Mouse (Mus musculus): ENCODE results near the gene Tmem87b. TPM values are rescaled to one million over a fixed set of nuclear protein-coding genes. Genes with fewer than 3 reads are reported as not detected.

The Tmem87b gene
- polyA plus RNA-seq, 1 experiment, result 1.1 TPM

- peak overlapping the region; percentile 96 for H3K4me3 ChIP-seq (replicated peaks)
- H3K27me3 ChIP-seq (replicated peaks), result peaks cover 23% of the 10 kb centered on the region
Observed at GRCm38 (mm10) chr2:128816916-128817315, 1.0 kb upstream of the Tmem87b start.

GRCm38 (mm10) chr2:128817387-128817785 lies 532 bp upstream of the Tmem87b start:
- H3K36me3 ChIP-seq (replicated peaks; ENCODE audit: low read length), result peaks cover 7% of the 10 kb centered on the region
- peak overlapping the region; percentile 96 for H3K4me3 ChIP-seq (replicated peaks)
- H3K4me1 ChIP-seq, result peaks cover 44% of the 10 kb centered on the region
- peaks cover 23% of the 10 kb centered on the region for H3K27me3 ChIP-seq (replicated peaks)
- H3K9me3 ChIP-seq, result no peaks in the 10 kb centered on the region
- no peak for TF ChIP-seq FLI1 (IDR thresholded peaks at IDR 0.05; ENCODE audit: low read length)
- TF ChIP-seq GATA1 (IDR thresholded peaks at IDR 0.05; ENCODE audit: borderline replicate concordance, low read length), result no peak

More at GRCm38 (mm10) chr2:128816916-128817315, 1.0 kb upstream of the Tmem87b start:
- Histone ChIP-seq H3K36me3 (replicated peaks; ENCODE audit: low read length) (peaks cover 7% of the 10 kb centered on the region), H3K4me1 (peaks cover 41% of the 10 kb centered on the region), H3K9me3 (no peaks in the 10 kb centered on the region)
- TF ChIP-seq GATA1 (IDR thresholded peaks at IDR 0.05; ENCODE audit: borderline replicate concordance, low read length) (no peak), FLI1 (IDR thresholded peaks at IDR 0.05; ENCODE audit: low read length) (no peak)

- peaks cover 15% of the 10 kb centered on the region for H3K27me3 ChIP-seq (replicated peaks)
- no peak for TF ChIP-seq GATA1 (IDR thresholded peaks at IDR 0.05; ENCODE audit: borderline replicate concordance, low read length)
- TF ChIP-seq FLI1 (IDR thresholded peaks at IDR 0.05; ENCODE audit: low read length), result no peak
- peak overlapping the region; percentile 96 for H3K4me3 ChIP-seq (replicated peaks)
- H3K9me3 ChIP-seq, result no peaks in the 10 kb centered on the region
- H3K36me3 ChIP-seq (replicated peaks; ENCODE audit: low read length), result peaks cover 15% of the 10 kb centered on the region
- peaks cover 53% of the 10 kb centered on the region for H3K4me1 ChIP-seq
Observed at GRCm38 (mm10) chr2:128818956-128819643, 1.2 kb downstream of the Tmem87b start.

GRCm38 (mm10) chr2:128820631-128821030 lies 2.7 kb downstream of the Tmem87b start:
- Histone ChIP-seq H3K9me3 (no peaks in the 10 kb centered on the region), H3K27me3 (replicated peaks) (peaks cover 3% of the 10 kb centered on the region), H3K4me3 (replicated peaks) (peak overlapping the region; percentile 44), H3K4me1 (peaks cover 52% of the 10 kb centered on the region), H3K36me3 (replicated peaks; ENCODE audit: low read length) (peaks cover 30% of the 10 kb centered on the region)
- TF ChIP-seq FLI1 (IDR thresholded peaks at IDR 0.05; ENCODE audit: low read length) (no peak), GATA1 (IDR thresholded peaks at IDR 0.05; ENCODE audit: borderline replicate concordance, low read length) (no peak)

- Histone ChIP-seq H3K4me1 (peaks cover 47% of the 10 kb centered on the region), H3K27me3 (replicated peaks) (no peaks in the 10 kb centered on the region), H3K9me3 (no peaks in the 10 kb centered on the region), H3K4me3 (replicated peaks) (no peak overlapping the region), H3K36me3 (replicated peaks; ENCODE audit: low read length) (peaks cover 61% of the 10 kb centered on the region)
- TF ChIP-seq FLI1 (IDR thresholded peaks at IDR 0.05; ENCODE audit: low read length) (no peak), GATA1 (IDR thresholded peaks at IDR 0.05; ENCODE audit: borderline replicate concordance, low read length) (no peak)
Observed at GRCm38 (mm10) chr2:128823893-128824292, 6.0 kb downstream of the Tmem87b start.

DNA sequence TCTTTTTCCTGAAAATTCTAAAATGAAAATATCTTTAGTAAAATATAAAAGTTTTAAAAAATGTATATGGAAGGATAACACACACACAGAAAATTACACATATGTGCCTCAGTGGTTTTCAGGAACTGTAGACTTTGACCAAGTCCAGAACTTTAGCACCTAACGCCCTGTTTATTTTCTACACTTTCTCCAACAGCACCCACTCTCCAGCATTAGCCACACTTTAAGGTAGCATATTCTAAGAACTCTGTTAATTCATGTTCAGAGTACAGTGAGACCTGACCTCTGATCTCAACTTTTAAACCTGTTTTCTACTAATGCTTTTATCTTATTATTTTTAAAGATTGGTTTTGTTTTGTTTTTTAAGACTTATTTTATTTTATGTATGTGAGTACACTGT lies 9.9 kb downstream of the Tmem87b start:
- peaks cover 25% of the 10 kb centered on the region for H3K4me1 ChIP-seq
- TF ChIP-seq FLI1 (IDR thresholded peaks at IDR 0.05; ENCODE audit: low read length) (no peak), GATA1 (IDR thresholded peaks at IDR 0.05; ENCODE audit: borderline replicate concordance, low read length) (no peak)
- H3K36me3 ChIP-seq (replicated peaks; ENCODE audit: low read length), result peaks cover 91% of the 10 kb centered on the region
- H3K4me3 ChIP-seq (replicated peaks), result no peak overlapping the region
- no peaks in the 10 kb centered on the region for H3K9me3 ChIP-seq
- H3K27me3 ChIP-seq (replicated peaks), result no peaks in the 10 kb centered on the region

DNA sequence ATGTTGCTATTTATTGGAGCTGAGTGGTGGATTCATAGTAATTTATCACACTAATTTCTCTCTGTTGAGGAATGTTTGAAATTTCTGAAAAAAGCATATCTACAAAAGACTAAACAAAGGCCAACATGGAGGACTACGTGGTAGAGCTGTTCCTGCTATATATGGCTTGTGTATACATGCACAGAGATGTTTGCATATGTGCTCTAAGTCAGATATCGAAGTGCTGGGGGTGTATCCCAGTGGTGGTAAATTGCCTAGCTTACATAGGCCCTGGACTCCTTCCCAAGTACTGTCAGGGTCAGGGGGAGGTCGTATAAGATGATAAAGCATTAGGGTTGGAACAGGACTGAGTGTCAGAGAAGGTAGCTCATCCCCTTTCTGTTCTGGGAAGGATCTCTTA lies 14.7 kb downstream of the Tmem87b start:
- H3K9me3 ChIP-seq, result no peaks in the 10 kb centered on the region
- no peaks in the 10 kb centered on the region for H3K27me3 ChIP-seq (replicated peaks)
- peaks cover 44% of the 10 kb centered on the region for H3K4me1 ChIP-seq
- H3K4me3 ChIP-seq (replicated peaks), result no peak overlapping the region
- TF ChIP-seq FLI1 (IDR thresholded peaks at IDR 0.05; ENCODE audit: low read length) (no peak), GATA1 (IDR thresholded peaks at IDR 0.05; ENCODE audit: borderline replicate concordance, low read length) (no peak)
- H3K36me3 ChIP-seq (replicated peaks; ENCODE audit: low read length), result peaks cover 96% of the 10 kb centered on the region

GRCm38 (mm10) chr2:128833035-128833434 lies 15.1 kb downstream of the Tmem87b start:
- H3K36me3 ChIP-seq (replicated peaks; ENCODE audit: low read length), result peaks cover 96% of the 10 kb centered on the region
- no peak for TF ChIP-seq GATA1 (IDR thresholded peaks at IDR 0.05; ENCODE audit: borderline replicate concordance, low read length)
- TF ChIP-seq FLI1 (IDR thresholded peaks at IDR 0.05; ENCODE audit: low read length), result no peak

GRCm38 (mm10) chr2:128833435-128833834 lies 15.5 kb downstream of the Tmem87b start:
- TF ChIP-seq FLI1 (IDR thresholded peaks at IDR 0.05; ENCODE audit: low read length) (no peak), GATA1 (IDR thresholded peaks at IDR 0.05; ENCODE audit: borderline replicate concordance, low read length) (no peak)
- H3K27me3 ChIP-seq (replicated peaks), result no peaks in the 10 kb centered on the region
- H3K9me3 ChIP-seq, result no peaks in the 10 kb centered on the region
- H3K4me1 ChIP-seq, result peaks cover 50% of the 10 kb centered on the region
- H3K36me3 ChIP-seq (replicated peaks; ENCODE audit: low read length), result peaks cover 96% of the 10 kb centered on the region
- no peak overlapping the region for H3K4me3 ChIP-seq (replicated peaks)

More at GRCm38 (mm10) chr2:128833035-128833434, 15.1 kb downstream of the Tmem87b start:
- Histone ChIP-seq H3K27me3 (replicated peaks) (no peaks in the 10 kb centered on the region), H3K9me3 (no peaks in the 10 kb centered on the region), H3K4me3 (replicated peaks) (no peak overlapping the region), H3K4me1 (peaks cover 48% of the 10 kb centered on the region)

- no peak for TF ChIP-seq FLI1 (IDR thresholded peaks at IDR 0.05; ENCODE audit: low read length)
- H3K9me3 ChIP-seq, result no peaks in the 10 kb centered on the region
- no peaks in the 10 kb centered on the region for H3K27me3 ChIP-seq (replicated peaks)
- H3K4me1 ChIP-seq, result peaks cover 71% of the 10 kb centered on the region
- peaks cover 87% of the 10 kb centered on the region for H3K36me3 ChIP-seq (replicated peaks; ENCODE audit: low read length)
- H3K4me3 ChIP-seq (replicated peaks), result no peak overlapping the region
Observed at GRCm38 (mm10) chr2:128837531-128837930, 19.6 kb downstream of the Tmem87b start.

Data from megakaryocyte, embryonic 14.5 days (primary cell).